Mouse (Mus musculus): ENCODE results near the gene Dmac2.

The Dmac2 gene

DNA sequence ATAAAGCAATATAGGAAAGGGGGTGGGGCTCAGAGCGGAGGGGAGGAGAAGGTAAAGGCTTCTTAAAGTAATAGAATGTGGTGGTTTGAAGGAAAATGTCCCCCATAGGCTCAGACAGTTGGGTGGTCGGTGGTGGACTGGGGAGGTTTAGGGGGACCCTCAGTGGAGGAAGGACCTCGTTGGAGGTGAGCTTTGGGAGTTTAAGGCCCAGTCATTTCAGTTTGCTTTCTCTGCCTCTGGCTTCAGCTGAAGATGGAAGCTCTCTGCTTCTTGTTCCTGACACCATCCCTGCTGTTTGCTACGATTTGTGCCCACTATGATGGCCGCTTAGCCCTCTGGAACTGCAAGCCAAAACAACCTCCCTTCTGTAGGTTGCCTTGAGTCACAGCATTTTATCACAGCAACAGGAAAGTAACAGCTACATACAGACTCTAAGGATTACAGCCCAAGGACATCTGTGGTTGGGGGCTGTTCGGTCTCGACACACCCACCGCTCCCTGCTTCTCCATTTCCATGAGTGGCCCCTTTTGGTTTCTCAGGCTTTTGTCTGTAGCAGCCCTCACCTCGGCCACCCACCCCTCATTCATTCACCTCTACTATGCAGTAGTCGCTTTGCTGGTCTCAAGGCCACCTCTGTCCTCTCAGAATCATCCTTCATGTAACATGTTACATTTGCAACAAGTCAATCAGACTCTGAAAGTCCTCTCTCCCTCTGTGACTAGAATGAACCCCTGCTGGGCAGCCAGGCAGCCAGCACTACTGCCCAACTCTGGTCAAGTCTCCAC lies 1.6 kb upstream of the Dmac2 start:
- DNase-seq (ENCODE audit: low spot score), result no peak

DNA sequence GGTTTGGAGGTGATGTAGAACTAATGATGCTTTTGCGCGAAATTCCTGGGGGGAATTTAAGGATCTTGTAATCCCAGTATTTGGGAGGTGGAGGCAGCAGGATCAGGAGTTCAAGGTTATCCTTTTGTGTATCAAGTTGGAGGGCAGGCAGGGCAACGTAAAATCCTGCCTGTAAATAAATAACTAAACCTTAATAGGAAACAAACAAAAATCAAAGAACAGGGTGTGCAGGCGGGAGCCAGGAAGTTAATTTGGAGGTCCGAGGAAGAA lies 443 bp downstream of the Dmac2 start:
- no peak for DNase-seq (ENCODE audit: low spot score)

DNA sequence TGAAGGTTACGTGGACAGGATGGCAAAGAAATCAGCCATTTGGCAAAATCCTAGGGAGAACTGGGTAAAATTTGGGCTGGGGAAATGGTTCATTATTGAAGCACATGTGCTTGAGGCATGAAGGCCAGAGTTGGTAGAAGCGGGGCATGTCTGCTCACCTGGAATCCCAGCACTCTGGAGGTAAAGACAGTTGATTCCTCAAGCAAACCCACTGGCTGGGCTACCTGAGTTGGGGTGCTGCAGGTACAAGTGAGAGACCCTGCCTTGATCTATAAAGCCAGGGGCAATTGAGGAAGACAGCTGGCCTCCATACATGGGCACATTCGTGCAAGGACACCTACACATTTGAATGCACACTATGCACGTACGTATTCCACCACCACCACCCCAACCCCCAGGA lies 887 bp downstream of the Dmac2 start:
- no peak for DNase-seq (ENCODE audit: low spot score)

DNA sequence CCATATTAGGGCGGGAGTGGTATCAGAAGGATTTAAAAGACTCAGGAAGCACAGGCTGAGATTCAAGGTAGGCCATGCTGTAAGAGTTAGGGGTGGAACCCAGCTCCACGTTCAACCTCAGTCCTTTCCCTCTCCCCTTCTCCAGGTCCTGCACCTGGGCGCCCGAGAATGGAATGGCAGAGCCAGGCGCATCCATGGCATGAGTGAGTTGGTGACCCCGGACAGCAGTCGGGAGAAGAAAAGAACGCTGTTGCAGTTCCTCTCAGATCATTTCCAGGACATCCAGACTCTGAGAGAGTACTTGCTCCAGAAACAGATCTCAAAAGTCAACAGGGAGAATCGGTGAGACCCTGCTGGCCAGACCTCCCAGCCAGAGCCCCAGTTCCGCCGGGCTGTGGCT lies 1.5 kb downstream of the Dmac2 start:
- DNase-seq (ENCODE audit: low spot score), result no peak

DNA sequence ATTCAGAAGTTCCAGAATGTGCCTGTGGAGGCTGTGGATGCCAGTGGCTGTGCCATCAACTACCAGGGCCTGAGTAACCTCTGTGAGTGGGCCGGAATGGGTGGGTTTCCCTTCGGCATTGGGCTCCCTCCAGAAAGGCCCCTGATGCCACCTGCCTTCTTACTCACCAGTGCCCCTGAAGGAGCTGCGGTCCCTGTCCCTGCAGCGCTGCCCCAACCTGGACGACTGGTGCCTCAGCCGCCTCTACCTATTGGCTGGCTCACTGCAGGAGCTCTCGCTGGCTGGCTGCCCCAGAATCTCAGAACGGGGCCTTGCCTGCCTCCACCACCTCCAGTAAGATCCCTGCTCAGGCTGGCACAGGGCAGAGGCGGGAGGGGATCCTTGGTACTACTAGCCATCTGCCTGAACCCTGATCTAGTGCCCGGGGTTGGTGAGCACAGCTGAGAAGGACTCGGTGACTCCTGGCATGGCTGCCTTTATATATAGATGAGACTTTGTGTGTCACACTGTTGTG lies 4.7 kb downstream of the Dmac2 start:
- DNase-seq (ENCODE audit: low spot score), result no peak

DNA sequence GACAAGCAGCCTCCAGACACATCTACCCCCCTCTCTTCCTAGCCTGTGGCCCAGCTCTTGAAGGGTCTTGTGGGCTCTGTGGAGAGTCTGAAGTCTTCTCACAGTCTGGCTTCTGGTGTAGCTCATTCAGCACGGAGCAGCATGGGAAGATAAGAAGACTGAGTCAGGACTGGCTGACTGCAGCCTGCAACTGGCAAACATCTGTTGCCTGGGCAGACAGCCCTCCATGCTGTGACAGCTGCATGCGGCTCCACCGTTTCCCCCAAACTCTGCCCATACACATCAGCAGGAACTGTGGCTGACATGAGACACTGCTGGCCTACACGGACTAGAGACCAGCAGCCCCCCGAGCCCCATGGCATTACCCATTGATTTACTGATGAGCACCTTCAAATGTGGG lies 5.6 kb downstream of the Dmac2 start:
- no peak for DNase-seq (ENCODE audit: low spot score)

DNA sequence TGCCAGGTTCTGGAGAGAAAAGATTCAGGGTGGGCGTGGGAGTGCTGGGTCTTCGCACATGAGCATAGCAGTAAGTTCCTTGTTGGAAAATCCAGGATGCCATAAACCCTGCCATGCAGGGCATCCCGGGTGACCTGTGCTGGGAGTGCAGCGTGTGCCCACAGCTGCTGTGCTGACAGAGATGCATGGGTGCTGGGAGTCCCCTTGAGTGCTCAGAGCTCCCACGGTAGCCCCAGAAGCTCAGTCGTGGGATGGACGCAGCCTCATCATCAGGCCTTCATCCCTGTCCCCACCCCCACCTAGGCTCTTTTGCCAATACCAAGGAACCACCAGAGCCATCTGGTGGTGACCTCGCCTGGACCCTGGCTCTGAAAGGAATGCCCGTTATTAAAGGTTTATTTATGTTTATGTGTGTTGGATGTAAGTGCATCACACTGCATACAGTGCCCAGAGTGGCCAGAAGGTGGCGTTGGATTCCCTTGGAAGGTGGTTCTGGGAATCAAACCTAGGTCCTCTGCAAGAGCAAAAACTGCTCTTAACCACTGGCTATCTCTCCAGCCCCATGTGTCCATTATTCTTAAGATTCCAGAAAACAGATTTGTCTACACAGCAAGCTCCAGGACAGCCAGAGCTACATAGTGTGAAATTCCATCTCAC lies 6.5 kb downstream of the Dmac2 start:
- peak; percentile 34 for DNase-seq (ENCODE audit: low spot score)

DNA sequence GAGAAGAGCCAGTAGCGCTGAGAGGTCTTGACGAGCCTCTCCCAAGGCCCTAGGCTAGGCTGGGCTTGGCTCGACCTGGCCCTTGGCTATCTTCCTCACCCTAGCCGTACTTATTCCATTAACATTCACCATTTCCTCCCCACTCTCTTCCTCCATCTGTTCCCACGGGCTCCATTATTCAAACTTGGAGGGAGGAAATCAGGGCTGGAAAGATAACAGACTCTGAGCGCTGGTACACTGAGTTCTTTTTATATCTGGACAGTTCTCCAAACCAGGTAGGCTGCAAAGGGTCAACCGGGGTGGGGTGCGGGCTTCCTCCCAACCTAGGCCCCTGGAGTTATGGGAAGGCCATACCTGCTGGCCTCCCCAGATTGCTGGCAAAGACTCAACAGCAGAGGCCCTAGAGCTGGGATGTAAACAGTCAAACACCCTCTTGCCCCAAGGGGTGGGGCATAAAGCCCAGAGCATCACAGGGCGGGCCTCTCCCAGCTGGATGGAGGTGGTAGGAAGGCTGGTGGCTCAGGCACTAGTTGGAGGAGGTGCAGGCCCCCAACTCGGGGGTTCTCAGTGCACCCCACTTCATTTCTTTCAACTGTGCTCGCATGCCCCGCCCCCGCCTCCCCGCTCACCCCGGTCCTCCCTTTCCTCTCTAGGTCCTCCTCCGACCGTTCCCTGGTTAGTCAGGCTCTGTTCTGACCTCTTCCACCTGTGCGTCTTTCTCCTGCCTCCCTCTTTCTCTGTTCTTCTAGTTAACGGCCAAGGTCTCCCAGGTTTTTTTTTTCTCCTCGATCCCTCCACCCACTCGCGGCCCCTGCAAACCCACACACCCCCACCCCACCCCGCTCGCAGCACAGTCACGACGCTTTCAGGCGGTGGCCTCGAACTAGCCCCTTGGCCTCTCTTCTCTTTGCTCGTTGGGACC lies 7.6 kb downstream of the Dmac2 start, which contains the start of gene B3gnt8:
B3gnt8 (plus strand) TSS at position 146 of the 922 bp plus-strand sequence.
- DNase-seq (ENCODE audit: low spot score), result peak; percentile 8

DNA sequence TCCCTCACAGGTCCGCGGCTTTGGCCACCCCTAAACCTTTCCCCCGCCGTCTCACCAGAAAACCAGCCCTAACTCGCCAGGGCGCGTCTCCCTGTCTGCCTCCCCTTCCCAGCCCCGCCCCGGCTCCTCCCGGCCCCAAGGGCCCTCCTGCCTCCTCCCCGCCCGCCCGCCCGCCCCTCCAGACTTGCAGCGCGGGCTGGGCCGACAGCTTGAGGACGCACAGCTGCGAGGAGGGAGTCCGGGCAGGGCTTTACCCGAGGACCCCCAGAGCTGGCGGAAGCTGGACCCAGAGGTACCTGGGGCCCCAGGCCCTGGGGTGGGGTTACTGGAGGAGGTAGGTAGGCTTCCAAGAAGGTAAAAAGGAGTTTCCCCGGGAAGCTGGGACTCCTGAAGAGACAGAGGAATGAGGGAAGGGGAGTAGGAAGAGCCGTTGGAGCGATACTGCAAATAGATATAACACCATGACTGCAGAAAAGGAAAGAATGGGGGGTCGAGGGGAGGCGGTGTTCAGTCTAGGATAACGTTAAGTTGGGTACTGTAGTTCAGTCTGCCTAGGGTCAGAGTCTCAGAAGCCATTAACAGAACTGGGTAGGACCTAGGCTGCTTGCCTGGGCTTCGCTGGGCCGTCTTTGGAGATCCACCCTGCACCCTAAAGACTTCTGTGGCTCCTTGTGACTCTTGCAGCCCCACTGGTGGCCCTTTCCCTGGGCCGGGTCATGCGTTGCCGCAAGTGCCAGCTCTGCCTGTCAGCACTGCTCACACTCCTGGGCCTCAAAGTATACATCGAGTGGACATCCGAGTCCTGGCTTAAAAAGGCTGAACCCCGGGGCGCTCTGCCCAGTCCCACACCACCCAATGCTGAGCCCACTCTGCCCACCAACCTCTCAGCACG lies 8.5 kb downstream of the Dmac2 start:
- peak; percentile 59 for DNase-seq (ENCODE audit: low spot score)

DNA sequence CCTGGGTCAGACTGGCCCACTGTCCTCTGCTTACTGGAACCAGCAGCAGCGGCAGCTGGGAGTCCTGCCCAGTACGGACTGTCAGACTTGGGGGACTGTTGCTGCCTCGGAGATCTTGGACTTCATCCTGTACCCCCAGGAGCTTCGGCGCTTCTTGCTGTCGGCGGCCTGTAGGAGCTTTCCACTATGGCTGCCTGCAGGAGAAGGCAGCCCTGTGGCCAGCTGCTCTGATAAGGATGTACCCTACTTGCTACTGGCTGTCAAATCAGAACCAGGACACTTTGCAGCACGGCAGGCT lies 9.1 kb downstream of the Dmac2 start:
- DNase-seq (ENCODE audit: low spot score), result no peak

DNA sequence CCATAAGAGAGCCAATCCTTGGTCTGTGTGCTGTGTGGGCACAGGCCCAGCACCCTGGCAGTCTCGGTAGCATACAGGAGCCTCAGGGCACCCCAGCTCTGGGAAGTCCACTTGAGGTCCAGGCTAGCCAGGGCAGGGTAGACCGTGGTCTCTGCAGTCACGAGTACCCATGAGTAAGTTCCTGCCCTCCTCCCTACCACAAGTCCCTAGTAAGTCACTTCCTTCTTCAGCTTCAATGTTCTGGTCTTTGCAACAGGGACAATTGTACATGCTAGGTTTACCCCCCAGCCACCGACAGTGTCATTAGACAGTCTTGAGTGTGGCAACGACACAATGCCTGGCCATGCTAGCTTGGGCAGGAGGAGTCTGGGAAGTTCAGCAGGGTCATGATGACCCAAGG lies 13.5 kb downstream of the Dmac2 start:
- no peak for DNase-seq (ENCODE audit: low spot score)

DNA sequence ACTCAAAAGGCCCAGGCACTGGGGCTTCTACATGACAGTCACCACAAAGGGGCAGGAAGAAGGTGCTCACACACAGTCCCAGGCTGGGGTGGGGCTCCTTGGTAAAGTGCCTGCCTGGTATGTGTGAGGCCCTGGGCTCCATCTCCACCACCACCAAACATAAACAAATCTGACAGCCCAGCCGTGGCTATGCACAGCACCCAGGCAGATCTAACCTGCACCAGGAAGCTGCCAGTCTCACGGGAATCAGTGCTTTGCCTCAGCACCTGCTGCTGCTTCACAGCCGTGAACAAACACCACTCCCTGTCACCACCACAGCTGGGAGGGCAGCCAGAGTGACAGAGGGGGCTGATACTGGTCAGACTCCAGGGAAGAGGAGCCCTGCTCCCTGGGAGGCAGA lies 17.2 kb downstream of the Dmac2 start:
- DNase-seq (ENCODE audit: low spot score), result no peak

DNA sequence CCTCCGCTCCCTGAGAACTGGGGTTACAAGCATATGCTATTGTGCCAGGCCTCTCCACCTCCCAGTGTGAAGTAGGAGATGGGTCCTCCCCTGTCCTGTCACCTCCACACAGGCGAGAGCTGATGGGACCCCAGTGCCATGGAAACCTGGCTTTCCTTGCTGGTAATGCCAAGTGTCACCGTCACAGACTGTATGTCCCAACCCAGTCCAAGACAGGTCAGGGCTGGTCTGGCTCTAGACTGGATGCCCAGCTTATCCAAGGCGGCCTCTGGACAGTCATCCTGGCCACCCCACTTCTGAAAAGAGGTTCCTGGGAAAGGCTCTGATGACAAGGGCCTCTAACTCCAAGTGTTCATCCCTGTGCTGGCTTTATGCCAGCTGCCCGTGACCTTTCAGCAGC lies 17.9 kb downstream of the Dmac2 start:
- no peak for DNase-seq (ENCODE audit: low spot score)

DNA sequence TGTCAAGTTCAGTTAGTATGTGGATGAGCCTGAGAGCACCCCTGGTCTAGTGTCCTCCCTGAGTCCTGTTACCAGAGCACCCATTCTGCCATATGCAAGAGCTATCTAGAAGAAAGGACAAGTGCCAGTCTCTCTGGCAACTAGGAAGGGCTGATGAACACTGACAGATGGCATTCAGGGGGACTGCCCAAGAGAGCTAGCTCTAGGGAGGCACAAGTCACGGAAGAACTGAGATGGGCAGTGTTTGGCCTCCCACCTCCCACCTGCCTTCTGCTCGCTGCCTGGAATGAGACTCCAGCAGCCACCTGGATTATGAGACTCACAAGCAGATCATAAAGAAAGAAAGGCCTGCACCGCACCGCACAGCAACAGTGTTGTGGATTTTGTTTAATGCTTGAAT lies 20.5 kb downstream of the Dmac2 start:
- no peak for DNase-seq (ENCODE audit: low spot score)

DNA sequence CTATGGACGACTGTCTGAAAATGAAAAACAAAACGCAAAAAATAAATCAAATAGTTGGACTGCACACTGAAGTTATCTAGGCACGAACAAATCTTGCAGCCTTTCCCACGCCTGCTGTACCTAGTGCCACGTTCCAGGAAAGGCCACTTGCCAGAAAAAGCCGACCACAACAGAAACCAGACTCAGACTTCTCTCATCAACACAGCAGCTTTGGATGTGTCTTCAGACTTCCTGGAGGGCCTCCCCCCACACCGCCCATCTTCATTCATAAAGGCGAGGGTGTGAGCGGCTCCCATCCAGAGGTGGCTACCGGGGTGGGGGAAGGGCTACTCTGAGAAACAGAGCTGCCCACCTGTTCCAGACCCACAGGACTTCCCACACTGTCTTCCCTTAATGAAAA lies 24.9 kb downstream of the Dmac2 start:
- no peak for DNase-seq (ENCODE audit: low spot score)

DNA sequence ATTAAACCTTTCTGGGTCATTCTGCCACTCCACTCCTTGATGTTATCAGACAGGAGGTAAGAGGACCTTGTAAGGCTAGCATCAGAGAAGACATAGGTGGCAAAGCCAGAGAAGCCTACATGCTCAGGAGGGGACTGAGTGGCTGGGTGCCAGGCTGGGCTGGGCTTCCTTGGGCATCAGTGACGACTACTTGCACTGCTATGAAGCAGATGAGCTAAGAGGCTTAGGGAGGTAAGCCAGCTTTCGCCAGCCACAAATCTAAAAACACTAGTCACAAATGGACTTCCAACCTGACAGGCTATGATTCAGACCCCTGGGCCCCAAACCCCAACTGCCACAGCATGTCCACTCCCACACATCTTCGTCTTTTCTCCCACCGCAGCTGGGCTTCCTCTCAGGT lies 25.4 kb downstream of the Dmac2 start:
- DNase-seq (ENCODE audit: low spot score), result no peak

DNA sequence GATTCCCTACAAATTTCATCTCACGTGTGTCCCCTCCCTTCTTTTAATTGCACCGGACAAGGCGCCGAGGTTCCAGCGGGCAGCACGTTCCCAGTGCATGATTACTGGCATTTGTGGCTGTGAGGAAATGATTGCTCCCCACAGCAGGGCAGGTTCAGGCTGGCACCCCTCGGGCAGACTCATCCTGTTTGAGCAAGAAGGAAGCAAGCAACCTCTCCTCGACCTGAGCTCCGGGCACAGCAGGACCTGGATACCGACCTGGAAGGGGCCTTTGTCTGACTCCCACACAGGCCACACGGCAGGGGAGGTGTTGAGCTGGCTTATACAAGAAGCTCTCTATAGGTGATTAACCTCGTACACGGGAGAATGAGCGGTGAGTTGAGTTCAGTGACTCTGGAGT lies 25.9 kb downstream of the Dmac2 start:
- no peak for DNase-seq (ENCODE audit: low spot score)

DNA sequence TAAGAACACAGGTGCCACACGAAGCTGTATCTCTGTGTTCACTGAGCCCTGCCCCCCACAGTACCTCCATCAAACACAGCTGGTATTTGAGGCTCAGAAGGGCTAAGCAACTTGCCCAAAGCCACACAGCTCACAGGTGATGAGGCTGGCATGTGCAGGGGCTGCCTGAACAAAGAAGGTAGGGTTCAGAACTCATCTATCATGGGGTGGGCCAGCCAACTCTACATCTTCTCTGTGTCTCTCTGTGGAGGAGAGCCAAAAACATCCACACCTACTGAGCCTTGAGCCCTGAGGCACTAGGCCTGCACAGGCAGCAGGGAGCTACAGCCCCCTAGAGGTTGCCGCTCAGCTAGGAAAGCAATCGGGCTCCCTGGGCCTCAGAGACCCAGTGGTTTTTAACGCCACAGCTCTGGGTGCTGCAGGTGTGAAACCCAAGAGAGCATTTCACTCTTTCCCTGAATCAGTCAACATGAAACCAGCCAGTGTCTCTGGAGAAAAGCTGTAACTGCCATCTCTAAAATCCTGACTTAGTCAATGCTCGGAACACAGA lies 28.4 kb downstream of the Dmac2 start:
- DNase-seq (ENCODE audit: low spot score), result no peak

DNA sequence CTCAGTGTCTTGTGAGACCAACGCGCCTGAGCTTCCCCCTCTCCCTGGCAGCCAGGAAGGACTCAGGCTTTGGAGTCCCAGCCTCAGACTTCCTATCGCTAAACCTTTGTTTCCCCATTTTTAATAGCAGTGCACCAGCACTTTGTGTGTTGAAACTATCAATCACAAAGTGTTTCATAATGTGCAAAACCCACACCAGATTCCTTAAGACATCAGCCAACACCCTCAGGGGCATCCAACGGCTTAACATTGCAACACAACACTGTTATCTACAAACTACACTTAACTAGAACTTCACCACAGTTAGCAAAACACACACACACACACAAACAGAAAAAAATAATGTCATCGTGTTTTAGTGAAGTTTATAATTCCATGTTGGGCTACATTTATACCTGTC lies 30.6 kb downstream of the Dmac2 start:
- DNase-seq (ENCODE audit: low spot score), result no peak

DNA sequence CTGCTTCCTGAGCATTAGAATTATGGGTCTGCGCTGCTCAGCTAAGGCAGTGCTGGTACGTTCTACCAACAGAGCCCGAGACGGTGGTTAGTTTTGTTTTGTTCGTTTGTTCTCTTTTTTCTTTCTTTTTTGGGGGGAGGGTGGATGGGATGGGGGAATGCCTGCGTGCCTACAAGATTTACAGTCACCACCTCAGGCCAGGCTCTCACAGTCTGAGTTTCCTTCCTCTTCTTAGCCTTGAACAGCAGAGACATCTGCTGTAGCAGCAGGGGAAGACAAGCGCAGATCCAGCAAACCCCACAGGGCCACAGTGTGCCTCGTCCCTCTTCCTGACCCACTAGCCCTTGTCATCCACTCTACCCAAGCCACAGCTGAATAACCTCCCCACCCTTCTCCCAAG lies 32.1 kb downstream of the Dmac2 start:
- DNase-seq (ENCODE audit: low spot score), result no peak

DNA sequence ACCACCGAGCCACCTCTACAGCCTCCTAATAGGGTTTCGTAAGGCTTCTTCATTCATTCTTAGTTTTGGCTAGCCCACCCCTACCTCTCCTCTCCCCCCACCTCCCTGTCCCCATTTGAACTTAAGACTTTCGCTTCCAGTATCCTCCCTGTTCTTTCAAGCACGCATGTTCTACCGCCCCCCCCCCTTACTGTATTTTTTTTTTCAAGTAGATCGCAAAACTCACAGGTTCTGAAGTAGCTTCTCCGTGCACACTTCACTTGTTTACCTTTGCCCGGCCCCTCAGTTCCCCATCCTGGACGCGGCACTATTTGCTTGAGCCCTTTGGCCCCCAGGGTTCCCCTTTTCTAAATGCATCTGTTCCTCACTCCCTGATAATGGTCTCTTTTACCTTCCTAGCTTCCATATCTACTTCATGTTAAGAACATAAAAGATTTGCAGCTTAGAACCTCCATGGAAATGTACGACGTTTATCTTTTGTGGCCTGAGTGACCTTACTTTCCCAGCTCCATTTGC lies 33.1 kb downstream of the Dmac2 start:
- DNase-seq (ENCODE audit: low spot score), result no peak

All from embryo, embryonic 10.5 days (tissue).